Mouse (Mus musculus): Measurements from ENCODE around the gene Dcpp3. TPM values are rescaled to one million over a fixed set of nuclear protein-coding genes. Genes with fewer than 3 reads are reported as not detected.

The Dcpp3 gene
- polyA plus RNA-seq (2017; shearing (Covaris generic)), result not detected

GRCm38 (mm10) chr17:23917158-23917557 is at the start of gene Dcpp3:
Gene Dcpp3 (plus strand): TSS chr17:23917458.

GRCm38 (mm10) chr17:23867756-23868155 is 49.5 kb upstream of the Dcpp3 start, which contains the start of gene Prss21:
Gene Prss21 (plus strand): TSS chr17:23868056.

DNA sequence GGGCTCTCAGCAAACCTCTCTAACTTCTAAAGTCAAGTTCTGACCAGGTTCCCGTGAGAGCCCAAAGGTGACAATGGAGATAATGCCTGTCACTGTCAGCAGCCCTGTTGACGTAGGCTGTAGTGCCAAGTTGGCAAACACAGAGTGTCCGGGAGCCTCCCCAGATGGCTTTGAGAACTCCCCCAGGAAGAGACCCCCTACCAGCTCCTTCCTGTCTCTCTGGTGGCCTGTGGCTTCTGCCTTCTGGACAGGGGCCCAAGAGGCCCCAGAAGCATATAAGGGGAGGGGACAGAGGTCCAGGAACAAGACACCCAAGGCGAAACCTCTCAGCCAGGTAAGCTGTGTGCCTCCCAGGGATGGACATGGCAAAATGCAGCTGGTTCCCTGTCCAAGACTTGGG is 36.7 kb upstream of the Dcpp3 start, which contains the start of the genes Dcpp1 and Dcpp2:
Gene Dcpp1 (plus strand): TSS at position 301 of the 400 bp plus-strand sequence.
Gene Dcpp2 (plus strand): TSS at position 305 of the 400 bp plus-strand sequence.

GRCm38 (mm10) chr17:23941372-23941771 is 24.1 kb downstream of the Dcpp3 start, which contains the start of gene Sbp:
Gene Sbp (plus strand): TSS chr17:23941672.

DNA sequence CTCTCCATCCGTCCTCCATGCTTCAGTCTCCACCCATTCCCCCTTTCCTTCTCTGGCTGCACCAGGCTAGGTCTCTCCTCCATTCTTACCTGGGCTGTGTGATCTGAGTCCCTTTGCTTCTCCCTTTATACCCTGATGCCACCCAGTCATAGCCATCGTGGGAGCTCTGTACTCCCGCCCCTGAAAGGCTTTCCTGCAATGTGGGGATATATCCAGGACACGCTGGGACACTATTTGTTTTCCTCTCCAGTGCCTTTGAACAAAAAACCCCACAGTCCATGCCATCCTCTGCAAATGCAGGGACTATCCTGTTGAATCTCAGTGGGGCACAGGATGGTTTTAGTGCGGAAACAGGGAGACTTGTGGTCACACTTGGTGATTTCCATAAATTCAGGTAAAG is 37.9 kb downstream of the Dcpp3 start, which contains the start of gene Sbpl:
Gene Sbpl (minus strand): TSS at position 101 of the 400 bp plus-strand sequence.

Other genes starting within 250 kb of the Dcpp3 start
- 64.9 TPM for gene Hcfc1r1, start 243.9 kb upstream of the Dcpp3 start, polyA plus RNA-seq (2017; shearing (Covaris generic))
- gene Thoc6, start 243.6 kb upstream of the Dcpp3 start, polyA plus RNA-seq (2017; shearing (Covaris generic)), result 31.2 TPM
- gene Tnfrsf12a, start 240.0 kb upstream of the Dcpp3 start, polyA plus RNA-seq (2017; shearing (Covaris generic)), result 6.5 TPM
- not detected for gene Cldn6, start 238.2 kb upstream of the Dcpp3 start, polyA plus RNA-seq (2017; shearing (Covaris generic))
- not detected for gene Cldn9, start 233.4 kb upstream of the Dcpp3 start, polyA plus RNA-seq (2017; shearing (Covaris generic))
- gene 1520401A03Rik, start 194.7 kb upstream of the Dcpp3 start, polyA plus RNA-seq (2017; shearing (Covaris generic)), result not detected
- gene Pkmyt1, start 191.1 kb upstream of the Dcpp3 start, polyA plus RNA-seq (2017; shearing (Covaris generic)), result 19.9 TPM
- gene Paqr4, start 176.6 kb upstream of the Dcpp3 start, polyA plus RNA-seq (2017; shearing (Covaris generic)), result 8.8 TPM
- 5.7 TPM for gene Kremen2, start 171.6 kb upstream of the Dcpp3 start, polyA plus RNA-seq (2017; shearing (Covaris generic))
- 31.6 TPM for gene Flywch1, start 145.9 kb upstream of the Dcpp3 start, polyA plus RNA-seq (2017; shearing (Covaris generic))
- gene Flywch2, start 131.4 kb upstream of the Dcpp3 start, polyA plus RNA-seq (2017; shearing (Covaris generic)), result 4.9 TPM
- 454 TPM for gene Srrm2, start 126.9 kb upstream of the Dcpp3 start, polyA plus RNA-seq (2017; shearing (Covaris generic))
- 708 TPM for gene Elob, start 88.3 kb upstream of the Dcpp3 start, polyA plus RNA-seq (2017; shearing (Covaris generic))
- 0.49 TPM for gene Prss33, start 81.4 kb upstream of the Dcpp3 start, polyA plus RNA-seq (2017; shearing (Covaris generic))
- gene Prss32, start 73.6 kb upstream of the Dcpp3 start, polyA plus RNA-seq (2017; shearing (Covaris generic)), result not detected
- gene Prss41, start 73.3 kb upstream of the Dcpp3 start, polyA plus RNA-seq (2017; shearing (Covaris generic)), result 5.6 TPM
- gene Prss21, start 49.4 kb upstream of the Dcpp3 start, polyA plus RNA-seq (2017; shearing (Covaris generic)), result not detected
- gene Dcpp1, start 36.6 kb upstream of the Dcpp3 start, polyA plus RNA-seq (2017; shearing (Covaris generic)), result not detected
- not detected for gene Dcpp2, start 36.6 kb upstream of the Dcpp3 start, polyA plus RNA-seq (2017; shearing (Covaris generic))
- not detected for gene Sbp, start 24.2 kb downstream of the Dcpp3 start, polyA plus RNA-seq (2017; shearing (Covaris generic))
- not detected for gene Sbpl, start 37.8 kb downstream of the Dcpp3 start, polyA plus RNA-seq (2017; shearing (Covaris generic))
- gene Prss30, start 63.1 kb downstream of the Dcpp3 start, polyA plus RNA-seq (2017; shearing (Covaris generic)), result 0.61 TPM
- gene Prss22, start 80.6 kb downstream of the Dcpp3 start, polyA plus RNA-seq (2017; shearing (Covaris generic)), result not detected
- gene Prss27, start 120.7 kb downstream of the Dcpp3 start, polyA plus RNA-seq (2017; shearing (Covaris generic)), result 0.88 TPM
- 8.6 TPM for gene Kctd5, start 156.0 kb downstream of the Dcpp3 start, polyA plus RNA-seq (2017; shearing (Covaris generic))
- gene Pdpk1, start 233.5 kb downstream of the Dcpp3 start, polyA plus RNA-seq (2017; shearing (Covaris generic)), result 59.4 TPM
- gene Amdhd2, start 246.3 kb downstream of the Dcpp3 start, polyA plus RNA-seq (2017; shearing (Covaris generic)), result 43.3 TPM